Comparison of ENCODE assay signal across 8 mouse cellular contexts in genomic region chr6:13159437-13159836, GRCm38 (mm10).
A peak's percentile ranks its signal among the peaks of the same experiment; 100 is the strongest.
DNase-seq lines count a peak whose midpoint lies in the region; ATAC-seq and TF ChIP-seq lines count a peak whose summit lies in the region.
"Had no signal": no experiment of that assay in that cellular context is flagged by ENCODE, and none has a peak within 500 bp of the region (broad histone marks: within the 10 kb centered on the region; RNA-seq: fewer than 3 reads in every experiment).

No protein-coding gene starts in this region.

- no peak for DNase-seq in left cerebral cortex, adult 2 months (ENCODE audit: extremely low spot score in 1 of 2, low spot score in 2 of 2)
- no peak for DNase-seq in left cerebral cortex, adult 11 months (ENCODE audit: low spot score)
- peak; percentile 14 for DNase-seq in MEL (ENCODE audit: low read depth, low spot score)
- DNase-seq in embryo, embryonic 11 days = peak; percentile 3
- DNase-seq in midbrain, embryonic 14.5 days = peak; percentile 77
- DNase-seq in layer of hippocampus, adult 9-11 months = no peak
- no peak for DNase-seq in kidney, postnatal 4 days

- no peak overlapping the region for H3K9ac ChIP-seq in MEL (ENCODE audit: control insufficient read depth, low read depth, low read length, poor library complexity, severe bottlenecking)
- no peak overlapping the region for H3K9ac ChIP-seq in midbrain, embryonic 14.5 days (replicated peaks; ENCODE audit: low read length)
- H3K9ac ChIP-seq: heart, embryonic 12.5 days had no signal

- H3K27ac ChIP-seq in left cerebral cortex, adult 2 months = no peak overlapping the region
- no peak overlapping the region for H3K27ac ChIP-seq in MEL (ENCODE audit: control insufficient read depth, low read depth, low read length)
- H3K27ac ChIP-seq in midbrain, embryonic 14.5 days (replicated peaks; ENCODE audit: low read depth, low read length) = no peak overlapping the region

- no peaks in the 10 kb centered on the region for H3K4me1 ChIP-seq in MEL (ENCODE audit: control insufficient read depth in 1 of 2, insufficient read depth in 2 of 2, low read length in 2 of 2)
- H3K4me1 ChIP-seq in midbrain, embryonic 14.5 days (ENCODE audit: control insufficient read depth, insufficient read depth, low read length) = no peaks in the 10 kb centered on the region
- H3K4me1 ChIP-seq: heart, embryonic 12.5 days had no signal

- H3K4me2 ChIP-seq in midbrain, embryonic 14.5 days (ENCODE audit: low read length) = no peak overlapping the region
- H3K4me2 ChIP-seq: heart, embryonic 12.5 days had no signal

- TF ChIP-seq POLR2A in MEL (IDR thresholded peaks at IDR 0.05; ENCODE audit: control insufficient read depth in 1 of 2, insufficient read depth in 1 of 2, low read depth in 1 of 2, low read length in 2 of 2, poor library complexity in 1 of 2) = no peak

- H3K27me3 ChIP-seq in MEL (ENCODE audit: control insufficient read depth in 1 of 2, insufficient read depth in 2 of 2, low read length in 2 of 2) = no peaks in the 10 kb centered on the region
- no peaks in the 10 kb centered on the region for H3K27me3 ChIP-seq in midbrain, embryonic 14.5 days (ENCODE audit: control insufficient read depth, insufficient read depth, low read length)
- H3K27me3 ChIP-seq: heart, embryonic 12.5 days had no signal

- no peak overlapping the region for H3K4me3 ChIP-seq in left cerebral cortex, adult 2 months
- no peak overlapping the region for H3K4me3 ChIP-seq in MEL (ENCODE audit: control insufficient read depth in 1 of 2, insufficient read depth in 1 of 2, low read depth in 2 of 2, low read length in 2 of 2)
- no peak overlapping the region for H3K4me3 ChIP-seq in midbrain, embryonic 14.5 days (replicated peaks; ENCODE audit: low read depth, low read length)
- H3K4me3 ChIP-seq: heart, embryonic 12.5 days had no signal

- no peaks in the 10 kb centered on the region for H3K79me2 ChIP-seq in MEL (ENCODE audit: control insufficient read depth, insufficient read depth, low read length, poor library complexity)

- H3K36me3 ChIP-seq in MEL (ENCODE audit: control insufficient read depth in 1 of 2, insufficient read depth in 2 of 2, low read length in 2 of 2) = no peaks in the 10 kb centered on the region
- H3K36me3 ChIP-seq in midbrain, embryonic 14.5 days (ENCODE audit: control insufficient read depth, insufficient read depth, low read length) = no peaks in the 10 kb centered on the region
- H3K36me3 ChIP-seq: heart, embryonic 12.5 days had no signal

- no peak; the same call in none of the 2 replicates for TF ChIP-seq RAD21 in MEL (IDR thresholded peaks at IDR 0.05; ENCODE audit: low read depth, low read length)

- H3K9me3 ChIP-seq in MEL (replicated peaks; ENCODE audit: insufficient read depth, low read length) = no peaks in the 10 kb centered on the region
- H3K9me3 ChIP-seq in midbrain, embryonic 14.5 days (ENCODE audit: control insufficient read depth, low read length) = no peaks in the 10 kb centered on the region
- H3K9me3 ChIP-seq: heart, embryonic 12.5 days had no signal

- 84% methylated on average over 2 of the region's 2 CpGs for WGBS in midbrain, embryonic 14.5 days

- no peak for TF ChIP-seq EP300 in MEL (IDR thresholded peaks at IDR 0.05; ENCODE audit: low read depth in 1 of 2, low read length in 2 of 2)

- ATAC-seq in midbrain, embryonic 14.5 days (ENCODE audit: low FRiP score, low TSS enrichment) = peak; percentile 58; the same call in 1 of the 2 replicates

- TF ChIP-seq CTCF in left cerebral cortex, adult 2 months (IDR thresholded peaks at IDR 0.05) = peak; percentile 48
- TF ChIP-seq CTCF in MEL (IDR thresholded peaks at IDR 0.05 in 2 of 3, conservative IDR thresholded peaks at IDR 0.05 in 1 of 3; ENCODE audit: control insufficient read depth in 1 of 3, insufficient read depth in 1 of 3, low read depth in 2 of 3, low read length in 3 of 3, poor library complexity in 1 of 3, severe bottlenecking in 1 of 3) = peak in 2 of 3 experiments; percentile 5 to 27; a peak in 1 of 6 replicates

- intact Hi-C loops in left cerebral cortex, adult 2 months (cut with DNase I) = loop anchor here (5.0 kb wide), 1 partner anchor 123 kb away; no protein-coding TSS in a partner anchor

TF ChIP-seq in MEL, 35 proteins besides CTCF, POLR2A, EP300 and RAD21:
- TF ChIP-seq NRF1 (IDR thresholded peaks at IDR 0.05; ENCODE audit: insufficient read depth, low read depth, low read length, poor library complexity, severe bottlenecking) (no peak), E2F4 (IDR thresholded peaks at IDR 0.05; ENCODE audit: borderline replicate concordance, low read depth, low read length) (no peak), CHD2 (IDR thresholded peaks at IDR 0.05; ENCODE audit: low read length) (no peak), MXI1 (IDR thresholded peaks at IDR 0.05; ENCODE audit: low read depth, low read length) (no peak), HCFC1 (IDR thresholded peaks at IDR 0.05; ENCODE audit: low read depth, low read length) (no peak), MYB (IDR thresholded peaks at IDR 0.05; ENCODE audit: low read depth, low read length) (no peak), SMC3 (IDR thresholded peaks at IDR 0.05; ENCODE audit: low read depth, low read length) (peak; percentile 35), TCF12 (IDR thresholded peaks at IDR 0.05; ENCODE audit: low read depth, low read length) (no peak)

Comparison
In these comparisons a context has a peak if more than half of its experiments do, and no peak if none do; other contexts are left out.
1. DNase-seq: peak in MEL (single experiment), embryo, embryonic 11 days (single experiment) and midbrain, embryonic 14.5 days (single experiment); none in left cerebral cortex, adult 2 months (0 of 2), left cerebral cortex, adult 11 months (single experiment), layer of hippocampus, adult 9-11 months (single experiment) and kidney, postnatal 4 days (0 of 2).